Mouse (Mus musculus) adrenal gland, postnatal 4 days (tissue): ENCODE measurements around the gene Srsf5. TPM values are rescaled to one million over a fixed set of nuclear protein-coding genes. Genes with fewer than 3 reads are reported as not detected.
"Not testable (repeated sequence)": the region's sequence is repeated elsewhere in the genome, so short reads cannot be mapped to it uniquely, and the experiment has no call there.

Source experiments
- DNase-seq, 2 experiments: peaks; one replicate each; pipeline ENCODE4 v3.0.0; 2021 to 2022; ENCODE audit warnings: low spot score in 2 of 2, mixed read lengths in 2 of 2
- total RNA-seq, 2 experiments: library from RNA; stranded (reverse); gene quantifications; 2 replicates each; pipeline ENCODE4 v1.2.3; 2021

The Srsf5 gene
- total RNA-seq, 2 experiments from 2014 or later, result 590 to 658 TPM

GRCm38 (mm10) chr12:80944963-80945333, 356 bp upstream of the Srsf5 start:
- not testable (repeated sequence) for DNase-seq

- peak; percentile 93 to 94 for DNase-seq
These were observed 672 bp downstream of the Srsf5 start for GRCm38 (mm10) chr12:80945996-80946355.

- DNase-seq, result no peak
These were observed 2.9 kb downstream of the Srsf5 start for GRCm38 (mm10) chr12:80948202-80948601.

- DNase-seq, result not testable (repeated sequence)
These were observed 4.3 kb downstream of the Srsf5 start for GRCm38 (mm10) chr12:80949603-80950002.

- no peak for DNase-seq
These were observed 6.4 kb downstream of the Srsf5 start for GRCm38 (mm10) chr12:80951640-80952219.

GRCm38 (mm10) chr12:80952526-80952925, 7.2 kb downstream of the Srsf5 start:
- DNase-seq, result no peak

GRCm38 (mm10) chr12:80956039-80956438, 10.7 kb downstream of the Srsf5 start:
- DNase-seq, result no peak

GRCm38 (mm10) chr12:80957961-80958360, 12.7 kb downstream of the Srsf5 start:
- no peak for DNase-seq

- DNase-seq, result no peak
These were observed 17.3 kb downstream of the Srsf5 start for GRCm38 (mm10) chr12:80962566-80962965.

- DNase-seq, result no peak
These were observed 20.9 kb downstream of the Srsf5 start for GRCm38 (mm10) chr12:80966059-80966838.

- no peak for DNase-seq
These were observed 22.6 kb downstream of the Srsf5 start for GRCm38 (mm10) chr12:80967918-80968317.

GRCm38 (mm10) chr12:80968605-80969004, 23.3 kb downstream of the Srsf5 start, which contains the start of gene Slc10a1:
TSS of gene Slc10a1 (minus strand) at chr12:80968705.
- no peak for DNase-seq

GRCm38 (mm10) chr12:80970181-80970705, 24.9 kb downstream of the Srsf5 start:
- DNase-seq, result no peak

- no peak for DNase-seq
These were observed 26.5 kb downstream of the Srsf5 start for GRCm38 (mm10) chr12:80971756-80972155.

- DNase-seq, result no peak
These were observed 30.8 kb downstream of the Srsf5 start for GRCm38 (mm10) chr12:80975939-80976671.

GRCm38 (mm10) chr12:80982326-80982725, 37.0 kb downstream of the Srsf5 start:
- DNase-seq, result peak; percentile 35 to 53

- no peak for DNase-seq
These were observed 38.4 kb downstream of the Srsf5 start for GRCm38 (mm10) chr12:80983695-80984094.

GRCm38 (mm10) chr12:80986628-80987027, 41.3 kb downstream of the Srsf5 start:
- DNase-seq, result no peak

- no peak for DNase-seq
These were observed 43.0 kb downstream of the Srsf5 start for GRCm38 (mm10) chr12:80988286-80988685.

- DNase-seq, result no peak
These were observed 45.7 kb downstream of the Srsf5 start for GRCm38 (mm10) chr12:80990901-80991445.

- no peak for DNase-seq
These were observed 46.5 kb downstream of the Srsf5 start for GRCm38 (mm10) chr12:80991806-80992205.
